Mouse (Mus musculus) adrenal gland, postnatal 36 days (tissue): Measurements from ENCODE around the gene Klrb1. TPM values are rescaled to one million over a fixed set of nuclear protein-coding genes. Genes with fewer than 3 reads are reported as not detected.
"Not testable (repeated sequence)": the region's sequence is repeated elsewhere in the genome, so short reads cannot be mapped to it uniquely, and the experiment has no call there.

ENCODE experiments used
- DNase-seq, 2 experiments: peaks; one replicate each; pipeline ENCODE4 v3.0.0; 2021; ENCODE audit warnings: mixed read lengths in 1 of 2
- long read RNA-seq, 2 experiments: library from polyadenylated mRNA; stranded (forward); transcript quantifications; one replicate each; pipeline ENCODE4 v2.0.0; 2021; ENCODE audit warnings: borderline sequencing depth in 2 of 2
- total RNA-seq, 2 experiments: library from RNA; stranded (reverse); gene quantifications; 2 replicates each; pipeline ENCODE4 v1.2.3; 2021

Klrb1 gene
- not detected for total RNA-seq
- long read RNA-seq, experiment 1: 0 reads
- long read RNA-seq, experiment 2: 0 reads

GRCm38 (mm10) chr6:128722959-128723358 lies at the start of gene Klrb1:
Gene Klrb1, minus strand, starts transcription at chr6:128723059.
- no peak for DNase-seq

- no peak for DNase-seq
These were observed 46.8 kb upstream of the Klrb1 start for GRCm38 (mm10) chr6:128769481-128770253.

GRCm38 (mm10) chr6:128768047-128768446 lies 45.2 kb upstream of the Klrb1 start:
- DNase-seq: no peak

- DNase-seq: peak; percentile 31 to 54
These were observed 43.8 kb upstream of the Klrb1 start for GRCm38 (mm10) chr6:128766486-128767254.

GRCm38 (mm10) chr6:128765211-128765610 lies 42.4 kb upstream of the Klrb1 start:
- no peak for DNase-seq

- no peak for DNase-seq
These were observed 41.7 kb upstream of the Klrb1 start for GRCm38 (mm10) chr6:128764598-128764997.

- DNase-seq: peak; percentile 92
These were observed 41.1 kb upstream of the Klrb1 start for GRCm38 (mm10) chr6:128763736-128764523.

- DNase-seq: not testable (repeated sequence)
These were observed 40.2 kb upstream of the Klrb1 start for GRCm38 (mm10) chr6:128762892-128763670.

GRCm38 (mm10) chr6:128761144-128761540 lies 38.3 kb upstream of the Klrb1 start:
- DNase-seq: no peak

GRCm38 (mm10) chr6:128760416-128761143 lies 37.7 kb upstream of the Klrb1 start:
- peak; percentile 82 to 83 for DNase-seq

- peak; percentile 88 to 90 for DNase-seq
These were observed 37.2 kb upstream of the Klrb1 start for GRCm38 (mm10) chr6:128760016-128760415.

- DNase-seq: no peak
These were observed 36.5 kb upstream of the Klrb1 start for GRCm38 (mm10) chr6:128759221-128759950.

GRCm38 (mm10) chr6:128755402-128755763 lies 32.5 kb upstream of the Klrb1 start:
- not testable (repeated sequence) for DNase-seq

GRCm38 (mm10) chr6:128754748-128755401 lies 32.0 kb upstream of the Klrb1 start:
- DNase-seq: not testable (repeated sequence)

GRCm38 (mm10) chr6:128754265-128754664 lies 31.4 kb upstream of the Klrb1 start:
- DNase-seq: not testable (repeated sequence)

- DNase-seq: peak; percentile 77 to 83
These were observed 30.9 kb upstream of the Klrb1 start for GRCm38 (mm10) chr6:128753610-128754224.

- DNase-seq: not testable (repeated sequence)
These were observed 24.1 kb upstream of the Klrb1 start for GRCm38 (mm10) chr6:128747006-128747405.

- no peak for DNase-seq
These were observed 14.6 kb upstream of the Klrb1 start for GRCm38 (mm10) chr6:128737445-128737844.

- DNase-seq: peak; percentile 24 to 41
These were observed 13.2 kb upstream of the Klrb1 start for GRCm38 (mm10) chr6:128736100-128736499.
